Mouse (Mus musculus): ENCODE results near the gene Endov. TPM values are rescaled to one million over a fixed set of nuclear protein-coding genes. Genes with fewer than 3 reads are reported as not detected.
A peak's percentile ranks its signal among the peaks of the same experiment; 100 is the strongest.

The Endov gene
- polyA plus RNA-seq, 1 experiment from 2014 or later: 17.4 TPM

GRCm38 (mm10) chr11:119503675-119504074 lies 12.5 kb downstream of the Endov start:
- Histone ChIP-seq H3K4me3 (no peak overlapping the region), H3K27me3 (no peaks in the 10 kb centered on the region), H3K9me3 (no peaks in the 10 kb centered on the region), H3K36me3 (peaks cover 68% of the 10 kb centered on the region), H3K9ac (no peak overlapping the region), H3K27ac (no peak overlapping the region), H3K4me1 (no peaks in the 10 kb centered on the region), H3K4me2 (no peak overlapping the region)
- ATAC-seq (ENCODE audit: borderline replicate concordance, extremely low read depth, low FRiP score, low TSS enrichment): peak; percentile 55; the same call in 1 of the 2 replicates

- Histone ChIP-seq H3K4me2 (no peak overlapping the region), H3K27ac (no peak overlapping the region), H3K4me1 (no peaks in the 10 kb centered on the region), H3K9ac (no peak overlapping the region), H3K36me3 (peaks cover 49% of the 10 kb centered on the region), H3K27me3 (no peaks in the 10 kb centered on the region), H3K4me3 (no peak overlapping the region), H3K9me3 (no peaks in the 10 kb centered on the region)
- no peak for ATAC-seq (ENCODE audit: borderline replicate concordance, extremely low read depth, low FRiP score, low TSS enrichment)
- WGBS: 74% methylated on average over 4 of the region's 4 CpGs
Observed at GRCm38 (mm10) chr11:119506386-119506785, 15.2 kb downstream of the Endov start.

- Histone ChIP-seq H3K9me3 (no peaks in the 10 kb centered on the region), H3K27me3 (no peaks in the 10 kb centered on the region), H3K4me1 (no peaks in the 10 kb centered on the region), H3K4me2 (no peak overlapping the region), H3K4me3 (no peak overlapping the region), H3K36me3 (peaks cover 38% of the 10 kb centered on the region), H3K9ac (no peak overlapping the region), H3K27ac (no peak overlapping the region)
- no peak for ATAC-seq (ENCODE audit: borderline replicate concordance, extremely low read depth, low FRiP score, low TSS enrichment)
- WGBS: 80% methylated on average over 8 of the region's 8 CpGs
Observed at GRCm38 (mm10) chr11:119507772-119508171, 16.6 kb downstream of the Endov start.

- no peaks in the 10 kb centered on the region for H3K4me1 ChIP-seq
- H3K4me3 ChIP-seq: no peak overlapping the region
- H3K27ac ChIP-seq: no peak overlapping the region
- H3K36me3 ChIP-seq: peaks cover 31% of the 10 kb centered on the region
- peaks cover 12% of the 10 kb centered on the region for H3K27me3 ChIP-seq
- 70% methylated on average over 5 of the region's 5 CpGs for WGBS
- no peak for ATAC-seq (ENCODE audit: borderline replicate concordance, extremely low read depth, low FRiP score, low TSS enrichment)
- no peak overlapping the region for H3K9ac ChIP-seq
- no peaks in the 10 kb centered on the region for H3K9me3 ChIP-seq
- H3K4me2 ChIP-seq: no peak overlapping the region
Observed at GRCm38 (mm10) chr11:119509165-119509776, 18.1 kb downstream of the Endov start.

GRCm38 (mm10) chr11:119513038-119513659 lies 22.0 kb downstream of the Endov start:
- no peak overlapping the region for H3K27ac ChIP-seq
- H3K9me3 ChIP-seq: no peaks in the 10 kb centered on the region
- H3K36me3 ChIP-seq: peaks cover 3% of the 10 kb centered on the region; the same call in 1 of the 2 replicates
- H3K4me3 ChIP-seq: no peak overlapping the region
- ATAC-seq (ENCODE audit: borderline replicate concordance, extremely low read depth, low FRiP score, low TSS enrichment): no peak
- 24% methylated on average over 9 of the region's 9 CpGs for WGBS
- no peak overlapping the region for H3K4me2 ChIP-seq
- H3K9ac ChIP-seq: no peak overlapping the region
- peaks cover 33% of the 10 kb centered on the region for H3K27me3 ChIP-seq
- H3K4me1 ChIP-seq: peaks cover 5% of the 10 kb centered on the region; the same call in 1 of the 2 replicates

- no peak overlapping the region for H3K4me2 ChIP-seq
- H3K9me3 ChIP-seq: no peaks in the 10 kb centered on the region
- H3K27ac ChIP-seq: no peak overlapping the region
- no peak overlapping the region for H3K4me3 ChIP-seq
- WGBS: 52% methylated on average over 16 of the region's 16 CpGs
- H3K9ac ChIP-seq: no peak overlapping the region
- H3K36me3 ChIP-seq: no peaks in the 10 kb centered on the region
- peaks cover 5% of the 10 kb centered on the region; the same call in 1 of the 2 replicates for H3K4me1 ChIP-seq
- peaks cover 33% of the 10 kb centered on the region for H3K27me3 ChIP-seq
- no peak for ATAC-seq (ENCODE audit: borderline replicate concordance, extremely low read depth, low FRiP score, low TSS enrichment)
Observed at GRCm38 (mm10) chr11:119514108-119514860, 23.1 kb downstream of the Endov start.

GRCm38 (mm10) chr11:119514967-119515636 lies 24.0 kb downstream of the Endov start:
- Histone ChIP-seq H3K4me1 (peaks cover 5% of the 10 kb centered on the region; the same call in 1 of the 2 replicates), H3K36me3 (no peaks in the 10 kb centered on the region), H3K27ac (no peak overlapping the region), H3K27me3 (peaks cover 33% of the 10 kb centered on the region), H3K9ac (no peak overlapping the region), H3K9me3 (no peaks in the 10 kb centered on the region), H3K4me2 (peak overlapping the region; percentile 31), H3K4me3 (0 out of 2 replicates have a peak overlapping the region, but pooled peaks have one; percentile 6)
- no peak for ATAC-seq (ENCODE audit: borderline replicate concordance, extremely low read depth, low FRiP score, low TSS enrichment)
- WGBS: 5% methylated on average over 21 of the region's 21 CpGs

- ATAC-seq (ENCODE audit: borderline replicate concordance, extremely low read depth, low FRiP score, low TSS enrichment): no peak
- H3K9ac ChIP-seq: no peak overlapping the region
- peaks cover 5% of the 10 kb centered on the region; the same call in 1 of the 2 replicates for H3K4me1 ChIP-seq
- H3K27ac ChIP-seq: no peak overlapping the region
- 75% methylated on average over 16 of the region's 16 CpGs for WGBS
- no peak overlapping the region for H3K4me3 ChIP-seq
- H3K36me3 ChIP-seq: no peaks in the 10 kb centered on the region
- peaks cover 33% of the 10 kb centered on the region for H3K27me3 ChIP-seq
- no peaks in the 10 kb centered on the region for H3K9me3 ChIP-seq
- no peak overlapping the region for H3K4me2 ChIP-seq
Observed at GRCm38 (mm10) chr11:119515823-119516676, 24.9 kb downstream of the Endov start.

GRCm38 (mm10) chr11:119516677-119517361 lies 25.7 kb downstream of the Endov start:
- Histone ChIP-seq H3K4me2 (no peak overlapping the region), H3K27me3 (peaks cover 33% of the 10 kb centered on the region), H3K36me3 (no peaks in the 10 kb centered on the region), H3K4me3 (no peak overlapping the region), H3K9me3 (no peaks in the 10 kb centered on the region), H3K9ac (no peak overlapping the region), H3K27ac (no peak overlapping the region), H3K4me1 (peaks cover 5% of the 10 kb centered on the region; the same call in 1 of the 2 replicates)
- ATAC-seq (ENCODE audit: borderline replicate concordance, extremely low read depth, low FRiP score, low TSS enrichment): no peak
- WGBS: 59% methylated on average over 12 of the region's 12 CpGs

GRCm38 (mm10) chr11:119519387-119519786 lies 28.2 kb downstream of the Endov start:
- Histone ChIP-seq H3K4me2 (no peak overlapping the region), H3K36me3 (no peaks in the 10 kb centered on the region), H3K4me1 (peaks cover 12% of the 10 kb centered on the region; the same call in 1 of the 2 replicates), H3K9me3 (no peaks in the 10 kb centered on the region), H3K27me3 (peaks cover 20% of the 10 kb centered on the region), H3K27ac (no peak overlapping the region), H3K4me3 (no peak overlapping the region), H3K9ac (no peak overlapping the region)
- 77% methylated on average over 1 of the region's 1 CpGs for WGBS
- no peak for ATAC-seq (ENCODE audit: borderline replicate concordance, extremely low read depth, low FRiP score, low TSS enrichment)

Measured in lung, embryonic 15.5 days (tissue).